Mouse (Mus musculus): ENCODE measurements around the gene Taldo1. TPM values are rescaled to one million over a fixed set of nuclear protein-coding genes. Genes with fewer than 3 reads are reported as not detected.
A peak's percentile ranks its signal among the peaks of the same experiment; 100 is the strongest.
"Not testable (repeated sequence)": the region's sequence is repeated elsewhere in the genome, so short reads cannot be mapped to it uniquely, and the experiment has no call there.

Taldo1 gene
- polyA plus RNA-seq, 1 experiment = 204 TPM

DNA sequence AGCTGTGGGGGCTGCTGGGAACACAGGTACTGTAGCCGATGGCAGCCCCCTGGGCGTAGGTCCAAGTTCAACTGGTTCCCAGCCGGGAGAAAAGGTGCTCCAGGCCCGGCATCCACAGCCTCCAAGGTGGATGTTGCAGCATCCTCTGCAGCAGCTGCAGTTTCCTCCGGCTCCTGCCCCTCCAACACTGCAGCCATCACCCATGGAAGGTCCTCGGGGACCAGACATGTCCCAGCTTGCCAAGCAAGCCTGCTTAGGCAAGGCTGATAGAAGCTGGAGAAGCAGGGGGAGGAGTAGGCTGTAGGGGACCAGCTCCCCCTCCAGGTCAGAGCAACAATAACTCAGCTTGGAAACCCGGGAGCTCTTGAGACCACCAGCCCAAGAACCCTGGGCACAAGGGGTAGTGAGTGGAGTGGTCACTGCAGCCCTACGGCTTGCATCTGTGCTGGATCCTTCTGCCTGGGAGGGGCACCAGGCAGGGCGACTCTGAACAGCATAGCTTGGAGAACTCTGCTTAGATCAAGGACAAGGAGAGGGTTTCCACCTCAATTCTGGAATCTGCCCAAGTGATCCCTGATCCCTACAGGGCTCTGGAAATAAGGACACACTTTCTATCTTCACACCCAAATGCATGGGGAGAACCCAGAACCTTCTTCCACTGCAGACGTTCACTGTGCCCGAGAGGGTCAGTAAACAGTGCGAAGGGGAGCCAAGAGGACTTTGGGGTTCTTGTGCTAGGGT, 51.3 kb downstream of the Taldo1 start:
- 14% methylated on average over 12 of the region's 12 CpGs for WGBS
- TF ChIP-seq CTCF (IDR thresholded peaks at IDR 0.05; ENCODE audit: insufficient read depth, low read length) (no peak), POLR2A (IDR thresholded peaks at IDR 0.05; ENCODE audit: borderline replicate concordance, extremely low read depth, low read depth, low read length) (no peak)
- Histone ChIP-seq H3K4me3 (replicated peaks; ENCODE audit: extremely low read depth, low read depth, low read length) (peak overlapping the region; percentile 52), H3K4me1 (ENCODE audit: control insufficient read depth, insufficient read depth, low read length) (peaks cover 8% of the 10 kb centered on the region; the same call in 1 of the 2 replicates)
- no peak for DNase-seq

DNA sequence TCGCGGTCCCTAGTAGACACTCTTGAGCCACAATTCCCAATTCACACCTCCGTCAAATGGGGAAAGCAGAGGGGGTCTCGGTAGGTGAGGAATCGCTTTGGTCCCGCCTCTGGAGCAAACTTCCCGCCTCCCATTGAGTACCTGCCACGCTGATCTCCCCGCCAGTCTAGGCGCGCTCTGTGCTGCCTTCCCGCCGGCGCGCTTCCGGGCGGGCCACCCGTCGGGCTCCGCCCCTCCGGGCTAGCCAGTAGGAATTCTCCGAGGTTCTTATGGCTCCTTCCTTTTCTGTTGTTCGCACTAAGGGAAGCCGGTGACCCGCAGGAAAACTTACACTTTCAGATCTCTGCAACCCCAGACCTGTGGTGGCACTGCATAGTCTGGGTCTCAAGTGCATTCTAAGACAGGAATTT, 51.8 kb downstream of the Taldo1 start, which contains the start of gene Pidd1:
TSS of gene Pidd1 (minus strand) at position 198 of the 410 bp plus-strand sequence.
- peak within 1 kb of the TSS; percentile 52 for H3K4me3 ChIP-seq (replicated peaks; ENCODE audit: extremely low read depth, low read depth, low read length)
- peak; percentile 69 for DNase-seq
- under 1% methylated on average over 25 of the region's 25 CpGs for WGBS
- peaks cover 11% of the 10 kb centered on the region; the same call in 1 of the 2 replicates for H3K4me1 ChIP-seq (ENCODE audit: control insufficient read depth, insufficient read depth, low read length)
- TF ChIP-seq POLR2A (IDR thresholded peaks at IDR 0.05; ENCODE audit: borderline replicate concordance, extremely low read depth, low read depth, low read length) (peak; percentile 20; the same call in 1 of the 2 replicates), CTCF (IDR thresholded peaks at IDR 0.05; ENCODE audit: insufficient read depth, low read length) (no peak)

DNA sequence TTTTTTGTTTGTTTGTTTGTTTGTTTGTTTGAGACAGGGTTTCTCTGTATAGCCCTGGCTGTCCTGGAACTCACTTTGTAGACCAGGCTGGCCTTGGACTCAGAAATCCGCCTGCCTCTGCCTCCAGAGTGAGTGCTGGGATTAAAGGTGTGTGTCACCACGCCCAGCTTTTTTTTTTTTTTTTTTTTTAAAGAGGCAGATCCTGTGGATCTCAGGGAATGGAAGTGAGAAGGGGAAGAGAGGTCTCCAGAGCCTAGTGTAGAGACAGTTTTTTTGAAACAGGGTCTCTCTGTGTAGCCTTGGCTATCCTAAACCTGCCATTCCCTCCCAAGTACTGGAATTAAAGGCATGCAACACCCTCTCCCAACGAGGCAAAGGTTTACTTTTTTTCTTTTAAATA, 54.4 kb downstream of the Taldo1 start:
- not testable (repeated sequence) for H3K4me3 ChIP-seq (replicated peaks; ENCODE audit: extremely low read depth, low read depth, low read length); H3K4me1 ChIP-seq (ENCODE audit: control insufficient read depth, insufficient read depth, low read length); DNase-seq
- 67% methylated on average over 3 of the region's 3 CpGs for WGBS

- TF ChIP-seq POLR2A (IDR thresholded peaks at IDR 0.05; ENCODE audit: borderline replicate concordance, extremely low read depth, low read depth, low read length) (peak; percentile 90), CTCF (IDR thresholded peaks at IDR 0.05; ENCODE audit: insufficient read depth, low read length) (no peak)
- peak; percentile 95 for DNase-seq
- under 1% methylated on average over 63 of the region's 63 CpGs for WGBS
- Histone ChIP-seq H3K4me3 (replicated peaks; ENCODE audit: extremely low read depth, low read depth, low read length) (peak within 1 kb of the TSS; percentile 98), H3K4me1 (ENCODE audit: control insufficient read depth, insufficient read depth, low read length) (peaks cover 8% of the 10 kb centered on the region; the same call in 1 of the 2 replicates)
Measured at GRCm38 (mm10) chr7:141447110-141447991, 55.4 kb downstream of the Taldo1 start, which contains the start of gene Rplp2. Gene Rplp2 (plus strand): TSS chr7:141447370.

DNA sequence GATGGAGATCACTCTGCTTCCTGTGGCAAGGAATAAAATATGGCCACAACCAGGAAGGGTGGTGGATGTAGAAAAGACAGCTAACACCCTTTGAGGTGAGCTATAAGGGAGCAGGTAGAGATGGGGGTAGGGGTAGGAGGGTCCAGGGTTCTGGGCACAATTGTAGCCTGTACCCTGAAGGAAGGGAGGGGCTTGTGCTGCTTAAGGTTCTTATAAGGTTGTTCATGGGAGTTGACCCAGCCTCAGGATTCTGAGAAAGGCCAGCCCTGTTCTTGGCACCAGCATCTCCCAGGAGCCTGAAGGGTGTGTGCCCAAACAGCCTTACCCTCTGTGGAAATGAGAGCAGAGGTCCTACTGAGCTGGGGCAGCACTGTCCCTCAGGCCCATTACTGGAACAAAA, 59.9 kb downstream of the Taldo1 start:
- Histone ChIP-seq H3K4me1 (ENCODE audit: control insufficient read depth, insufficient read depth, low read length) (peaks cover 14% of the 10 kb centered on the region), H3K4me3 (replicated peaks; ENCODE audit: extremely low read depth, low read depth, low read length) (no peak overlapping the region)
- DNase-seq = no peak
- no peak for TF ChIP-seq POLR2A (IDR thresholded peaks at IDR 0.05; ENCODE audit: borderline replicate concordance, extremely low read depth, low read depth, low read length)
- TF ChIP-seq CTCF (IDR thresholded peaks at IDR 0.05; ENCODE audit: insufficient read depth, low read length) = no peak

Other genes with a start within 250 kb of the Taldo1 start
- 128 and 195 TPM in 2 replicates for gene Rnh1, start 219.3 kb upstream of the Taldo1 start, polyA plus RNA-seq (2012; rRNA removed)
- 77.3 and 91.5 TPM in 2 replicates for gene Hras, start 198.2 kb upstream of the Taldo1 start, polyA plus RNA-seq (2012; rRNA removed)
- gene Lrrc56, start 198.0 kb upstream of the Taldo1 start, polyA plus RNA-seq (2012; rRNA removed) = 15.8 TPM in 2 replicates
- 4.4 and 5.6 TPM in 2 replicates for gene Lmntd2, start 178.1 kb upstream of the Taldo1 start, polyA plus RNA-seq (2012; rRNA removed)
- 87.1 and 92.9 TPM in 2 replicates for gene Rassf7, start 176.3 kb upstream of the Taldo1 start, polyA plus RNA-seq (2012; rRNA removed)
- 18.9 and 22.5 TPM in 2 replicates for gene Phrf1, start 163.4 kb upstream of the Taldo1 start, polyA plus RNA-seq (2012; rRNA removed)
- 48.8 and 49.7 TPM in 2 replicates for gene Irf7, start 125.7 kb upstream of the Taldo1 start, polyA plus RNA-seq (2012; rRNA removed)
- 0.11 and 1.5 TPM in 2 replicates for gene Cdhr5, start 115.4 kb upstream of the Taldo1 start, polyA plus RNA-seq (2012; rRNA removed)
- not detected in 2 replicates for gene Sct, start 113.1 kb upstream of the Taldo1 start, polyA plus RNA-seq (2012; rRNA removed)
- gene Drd4, start 100.2 kb upstream of the Taldo1 start, polyA plus RNA-seq (2012; rRNA removed) = not detected in 2 replicates
- gene Deaf1, start 64.5 kb upstream of the Taldo1 start, polyA plus RNA-seq (2012; rRNA removed) = 18.6 and 22.7 TPM in 2 replicates
- gene Tmem80, start 64.5 kb upstream of the Taldo1 start, polyA plus RNA-seq (2012; rRNA removed) = 37.2 and 49.2 TPM in 2 replicates
- 112 and 143 TPM in 2 replicates for gene Eps8l2, start 53.3 kb upstream of the Taldo1 start, polyA plus RNA-seq (2012; rRNA removed)
- 57.1 and 64.8 TPM in 2 replicates for gene Gatd1, start 21.9 kb downstream of the Taldo1 start, polyA plus RNA-seq (2012; rRNA removed)
- 0.38 and 0.56 TPM in 2 replicates for gene Cend1, start 37.3 kb downstream of the Taldo1 start, polyA plus RNA-seq (2012; rRNA removed)
- 47.3 and 48.6 TPM in 2 replicates for gene Slc25a22, start 45.7 kb downstream of the Taldo1 start, polyA plus RNA-seq (2012; rRNA removed)
- 6.7 and 7.1 TPM in 2 replicates for gene Pidd1, start 51.8 kb downstream of the Taldo1 start, polyA plus RNA-seq (2012; rRNA removed)
- 415 and 591 TPM in 2 replicates for gene Rplp2, start 55.2 kb downstream of the Taldo1 start, polyA plus RNA-seq (2012; rRNA removed)
- 289 and 356 TPM in 2 replicates for gene Pnpla2, start 63.0 kb downstream of the Taldo1 start, polyA plus RNA-seq (2012; rRNA removed)
- gene Cracr2b, start 68.9 kb downstream of the Taldo1 start, polyA plus RNA-seq (2012; rRNA removed) = 177 and 239 TPM in 2 replicates
- gene Cd151, start 75.2 kb downstream of the Taldo1 start, polyA plus RNA-seq (2012; rRNA removed) = 537 and 555 TPM in 2 replicates
- gene Polr2l, start 82.9 kb downstream of the Taldo1 start, polyA plus RNA-seq (2012; rRNA removed) = 29.0 and 30.9 TPM in 2 replicates
- gene Tspan4, start 83.0 kb downstream of the Taldo1 start, polyA plus RNA-seq (2012; rRNA removed) = 91.1 and 150 TPM in 2 replicates
- 19.6 and 20.4 TPM in 2 replicates for gene Chid1, start 147.7 kb downstream of the Taldo1 start, polyA plus RNA-seq (2012; rRNA removed)
- gene Ap2a2, start 170.0 kb downstream of the Taldo1 start, polyA plus RNA-seq (2012; rRNA removed) = 46.3 and 58.1 TPM in 2 replicates

Measured in lung, adult 2 months (tissue).